Mouse (Mus musculus): Measurements from ENCODE around the gene Chst1.

DNA sequence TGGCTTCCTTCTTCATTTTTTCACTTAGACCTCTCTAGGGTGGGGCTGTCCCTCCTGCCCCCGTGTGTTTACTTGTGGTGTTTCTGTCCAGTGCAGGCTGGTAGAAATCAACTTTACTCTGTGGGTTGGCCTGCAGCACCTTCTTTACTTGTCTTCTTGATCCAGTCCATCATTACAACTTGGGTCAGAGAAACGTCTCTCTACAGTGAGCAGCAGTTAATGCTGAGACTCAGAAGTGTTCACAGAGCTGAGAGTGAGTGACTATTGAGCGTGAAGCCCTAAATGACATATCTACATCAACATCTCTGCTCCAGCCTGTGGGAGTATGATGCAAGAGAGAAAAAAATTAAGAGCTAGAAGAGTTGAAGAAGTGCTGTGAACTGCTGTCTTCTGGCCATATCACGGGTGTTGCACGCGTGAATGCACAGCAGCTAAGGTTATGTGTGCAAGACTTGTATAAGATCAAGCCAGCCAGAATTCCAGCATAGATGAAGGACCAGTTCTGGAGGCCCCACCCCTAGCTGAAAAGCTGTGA lies 63.1 kb downstream of the Chst1 start:
- TF ChIP-seq CTCF (IDR thresholded peaks at IDR 0.05; ENCODE audit: extremely low read depth, insufficient read depth, low read length): no peak
- TF ChIP-seq POLR2A (IDR thresholded peaks at IDR 0.05; ENCODE audit: extremely low read depth, insufficient read depth, low read length): no peak

Measured in cortical plate, adult 2 months (tissue).